Mouse (Mus musculus) embryo, embryonic 10 days (tissue): ENCODE results near the gene Cplx3.

ENCODE experiments used
- DNase-seq: peaks from one replicate; pipeline ENCODE4 v3.0.0-alpha.2; 2015; ENCODE audit warnings: low spot score

Cplx3 gene

GRCm38 (mm10) chr9:57606139-57606851 lies at the start of gene Cplx3:
Cplx3 (minus strand) TSS chr9:57606281.
- DNase-seq = peak; percentile 80

- peak; percentile 98 for DNase-seq
Observed at GRCm38 (mm10) chr9:57655749-57656148, 49.7 kb upstream of the Cplx3 start.

- DNase-seq = no peak
Observed at GRCm38 (mm10) chr9:57654966-57655365, 48.9 kb upstream of the Cplx3 start.

GRCm38 (mm10) chr9:57653283-57653682 lies 47.2 kb upstream of the Cplx3 start, which contains the start of gene Csk:
Csk (minus strand) TSS chr9:57653631.
- no peak for DNase-seq

GRCm38 (mm10) chr9:57652855-57653254 lies 46.8 kb upstream of the Cplx3 start:
- peak; percentile 42 for DNase-seq

- no peak for DNase-seq
Observed at GRCm38 (mm10) chr9:57652351-57652750, 46.3 kb upstream of the Cplx3 start.

GRCm38 (mm10) chr9:57650786-57651311 lies 44.8 kb upstream of the Cplx3 start:
- no peak for DNase-seq

GRCm38 (mm10) chr9:57650130-57650785 lies 44.2 kb upstream of the Cplx3 start:
- DNase-seq = no peak

- no peak for DNase-seq
Observed at GRCm38 (mm10) chr9:57647286-57648108, 41.4 kb upstream of the Cplx3 start.

- DNase-seq = no peak
Observed at GRCm38 (mm10) chr9:57646551-57647103, 40.5 kb upstream of the Cplx3 start.

- peak; percentile 93 for DNase-seq
Observed at GRCm38 (mm10) chr9:57644944-57645893, 39.1 kb upstream of the Cplx3 start.

GRCm38 (mm10) chr9:57644442-57644943 lies 38.4 kb upstream of the Cplx3 start:
- peak; percentile 51 for DNase-seq

- no peak for DNase-seq
Observed at GRCm38 (mm10) chr9:57643856-57644180, 37.7 kb upstream of the Cplx3 start.

GRCm38 (mm10) chr9:57643169-57643855 lies 37.2 kb upstream of the Cplx3 start:
- no peak for DNase-seq

GRCm38 (mm10) chr9:57641775-57642550 lies 35.9 kb upstream of the Cplx3 start:
- no peak for DNase-seq

GRCm38 (mm10) chr9:57641022-57641421 lies 34.9 kb upstream of the Cplx3 start:
- DNase-seq = no peak

GRCm38 (mm10) chr9:57640384-57640783 lies 34.3 kb upstream of the Cplx3 start:
- peak; percentile 25 for DNase-seq

GRCm38 (mm10) chr9:57639661-57640328 lies 33.7 kb upstream of the Cplx3 start:
- no peak for DNase-seq
